Mouse (Mus musculus): ENCODE data around the gene Ip6k3. TPM values are rescaled to one million over a fixed set of nuclear protein-coding genes. Genes with fewer than 3 reads are reported as not detected.

The Ip6k3 gene
- polyA plus RNA-seq, 1 experiment from 2014 or later, result 0.49 TPM

GRCm38 (mm10) chr17:27187059-27187458, 19.5 kb upstream of the Ip6k3 start:
- no peak overlapping the region for H3K27ac ChIP-seq (ENCODE audit: low read length)
- H3K36me3 ChIP-seq (ENCODE audit: control insufficient read depth, insufficient read depth), result peaks cover 16% of the 10 kb centered on the region; the same call in 1 of the 2 replicates
- H3K4me3 ChIP-seq (ENCODE audit: low read length), result no peak overlapping the region
- H3K27me3 ChIP-seq (ENCODE audit: control insufficient read depth, insufficient read depth, low read length), result peaks cover 5% of the 10 kb centered on the region; the same call in 1 of the 2 replicates
- no peak overlapping the region for H3K4me2 ChIP-seq (ENCODE audit: low read depth, low read length)
- WGBS, result 59% methylated on average over 5 of the region's 5 CpGs
- no peak overlapping the region for H3K9ac ChIP-seq (ENCODE audit: low read length)
- H3K4me1 ChIP-seq (ENCODE audit: control insufficient read depth, insufficient read depth, low read length), result no peaks in the 10 kb centered on the region
- no peaks in the 10 kb centered on the region for H3K9me3 ChIP-seq (replicated peaks; ENCODE audit: control insufficient read depth, low read length)
- no peak for ATAC-seq (replicated peaks; ENCODE audit: extremely low read depth, insufficient read depth, low FRiP score)

- H3K9me3 ChIP-seq (replicated peaks; ENCODE audit: control insufficient read depth, low read length), result no peaks in the 10 kb centered on the region
- H3K36me3 ChIP-seq (ENCODE audit: control insufficient read depth, insufficient read depth), result peaks cover 8% of the 10 kb centered on the region; the same call in 1 of the 2 replicates
- H3K27me3 ChIP-seq (ENCODE audit: control insufficient read depth, insufficient read depth, low read length), result peaks cover 5% of the 10 kb centered on the region; the same call in 1 of the 2 replicates
- H3K4me2 ChIP-seq (ENCODE audit: low read depth, low read length), result no peak overlapping the region
- H3K4me3 ChIP-seq (ENCODE audit: low read length), result no peak overlapping the region
- ATAC-seq (replicated peaks; ENCODE audit: extremely low read depth, insufficient read depth, low FRiP score), result no peak
- H3K9ac ChIP-seq (ENCODE audit: low read length), result no peak overlapping the region
- H3K4me1 ChIP-seq (ENCODE audit: control insufficient read depth, insufficient read depth, low read length), result no peaks in the 10 kb centered on the region
- 77% methylated on average over 3 of the region's 3 CpGs for WGBS
- no peak overlapping the region for H3K27ac ChIP-seq (ENCODE audit: low read length)
Observed at GRCm38 (mm10) chr17:27186068-27186467, 18.5 kb upstream of the Ip6k3 start.

GRCm38 (mm10) chr17:27183667-27184292, 16.2 kb upstream of the Ip6k3 start:
- Histone ChIP-seq H3K9ac (ENCODE audit: low read length) (no peak overlapping the region), H3K9me3 (replicated peaks; ENCODE audit: control insufficient read depth, low read length) (no peaks in the 10 kb centered on the region), H3K27ac (ENCODE audit: low read length) (no peak overlapping the region), H3K4me2 (ENCODE audit: low read depth, low read length) (no peak overlapping the region), H3K36me3 (ENCODE audit: control insufficient read depth, insufficient read depth) (no peaks in the 10 kb centered on the region), H3K4me3 (ENCODE audit: low read length) (no peak overlapping the region), H3K27me3 (ENCODE audit: control insufficient read depth, insufficient read depth, low read length) (peaks cover 5% of the 10 kb centered on the region; the same call in 1 of the 2 replicates), H3K4me1 (ENCODE audit: control insufficient read depth, insufficient read depth, low read length) (no peaks in the 10 kb centered on the region)
- no peak for ATAC-seq (replicated peaks; ENCODE audit: extremely low read depth, insufficient read depth, low FRiP score)
- WGBS, result 83% methylated on average over 12 of the region's 12 CpGs

- H3K27ac ChIP-seq (ENCODE audit: low read length), result no peak overlapping the region
- ATAC-seq (replicated peaks; ENCODE audit: extremely low read depth, insufficient read depth, low FRiP score), result no peak
- no peaks in the 10 kb centered on the region for H3K36me3 ChIP-seq (ENCODE audit: control insufficient read depth, insufficient read depth)
- no peak overlapping the region for H3K9ac ChIP-seq (ENCODE audit: low read length)
- H3K4me3 ChIP-seq (ENCODE audit: low read length), result no peak overlapping the region
- WGBS, result 71% methylated on average over 5 of the region's 5 CpGs
- H3K27me3 ChIP-seq (ENCODE audit: control insufficient read depth, insufficient read depth, low read length), result peaks cover 5% of the 10 kb centered on the region; the same call in 1 of the 2 replicates
- H3K4me1 ChIP-seq (ENCODE audit: control insufficient read depth, insufficient read depth, low read length), result no peaks in the 10 kb centered on the region
- no peak overlapping the region for H3K4me2 ChIP-seq (ENCODE audit: low read depth, low read length)
- H3K9me3 ChIP-seq (replicated peaks; ENCODE audit: control insufficient read depth, low read length), result no peaks in the 10 kb centered on the region; the same call in 1 of the 2 replicates
Observed at GRCm38 (mm10) chr17:27182401-27182800, 14.8 kb upstream of the Ip6k3 start.

GRCm38 (mm10) chr17:27181666-27182065, 14.1 kb upstream of the Ip6k3 start:
- Histone ChIP-seq H3K9ac (ENCODE audit: low read length) (no peak overlapping the region), H3K36me3 (ENCODE audit: control insufficient read depth, insufficient read depth) (no peaks in the 10 kb centered on the region), H3K27ac (ENCODE audit: low read length) (no peak overlapping the region), H3K4me1 (ENCODE audit: control insufficient read depth, insufficient read depth, low read length) (no peaks in the 10 kb centered on the region), H3K4me3 (ENCODE audit: low read length) (no peak overlapping the region), H3K4me2 (ENCODE audit: low read depth, low read length) (no peak overlapping the region), H3K27me3 (ENCODE audit: control insufficient read depth, insufficient read depth, low read length) (peaks cover 5% of the 10 kb centered on the region; the same call in 1 of the 2 replicates), H3K9me3 (replicated peaks; ENCODE audit: control insufficient read depth, low read length) (no peaks in the 10 kb centered on the region; the same call in 1 of the 2 replicates)
- WGBS, result 16% methylated on average over 3 of the region's 3 CpGs
- peak; percentile 60 for ATAC-seq (replicated peaks; ENCODE audit: extremely low read depth, insufficient read depth, low FRiP score)

- no peaks in the 10 kb centered on the region for H3K4me1 ChIP-seq (ENCODE audit: control insufficient read depth, insufficient read depth, low read length)
- ATAC-seq (replicated peaks; ENCODE audit: extremely low read depth, insufficient read depth, low FRiP score), result no peak
- H3K9ac ChIP-seq (ENCODE audit: low read length), result no peak overlapping the region
- H3K27ac ChIP-seq (ENCODE audit: low read length), result no peak overlapping the region
- H3K9me3 ChIP-seq (replicated peaks; ENCODE audit: control insufficient read depth, low read length), result no peaks in the 10 kb centered on the region; the same call in 1 of the 2 replicates
- no peaks in the 10 kb centered on the region for H3K36me3 ChIP-seq (ENCODE audit: control insufficient read depth, insufficient read depth)
- no peak overlapping the region for H3K4me2 ChIP-seq (ENCODE audit: low read depth, low read length)
- 57% methylated on average over 12 of the region's 12 CpGs for WGBS
- H3K4me3 ChIP-seq (ENCODE audit: low read length), result no peak overlapping the region
- no peaks in the 10 kb centered on the region for H3K27me3 ChIP-seq (ENCODE audit: control insufficient read depth, insufficient read depth, low read length)
Observed at GRCm38 (mm10) chr17:27179681-27180280, 12.2 kb upstream of the Ip6k3 start.

GRCm38 (mm10) chr17:27178427-27179177, 11.0 kb upstream of the Ip6k3 start:
- no peak for ATAC-seq (replicated peaks; ENCODE audit: extremely low read depth, insufficient read depth, low FRiP score)
- no peaks in the 10 kb centered on the region; the same call in 1 of the 2 replicates for H3K9me3 ChIP-seq (replicated peaks; ENCODE audit: control insufficient read depth, low read length)
- no peak overlapping the region for H3K4me3 ChIP-seq (ENCODE audit: low read length)
- H3K36me3 ChIP-seq (ENCODE audit: control insufficient read depth, insufficient read depth), result no peaks in the 10 kb centered on the region
- 86% methylated on average over 17 of the region's 17 CpGs for WGBS
- no peaks in the 10 kb centered on the region for H3K27me3 ChIP-seq (ENCODE audit: control insufficient read depth, insufficient read depth, low read length)
- H3K9ac ChIP-seq (ENCODE audit: low read length), result no peak overlapping the region
- H3K4me2 ChIP-seq (ENCODE audit: low read depth, low read length), result no peak overlapping the region
- no peak overlapping the region for H3K27ac ChIP-seq (ENCODE audit: low read length)
- no peaks in the 10 kb centered on the region for H3K4me1 ChIP-seq (ENCODE audit: control insufficient read depth, insufficient read depth, low read length)

GRCm38 (mm10) chr17:27178019-27178418, 10.4 kb upstream of the Ip6k3 start:
- Histone ChIP-seq H3K9ac (ENCODE audit: low read length) (no peak overlapping the region), H3K27ac (ENCODE audit: low read length) (no peak overlapping the region), H3K27me3 (ENCODE audit: control insufficient read depth, insufficient read depth, low read length) (no peaks in the 10 kb centered on the region), H3K9me3 (replicated peaks; ENCODE audit: control insufficient read depth, low read length) (no peaks in the 10 kb centered on the region; the same call in 1 of the 2 replicates), H3K36me3 (ENCODE audit: control insufficient read depth, insufficient read depth) (no peaks in the 10 kb centered on the region), H3K4me1 (ENCODE audit: control insufficient read depth, insufficient read depth, low read length) (no peaks in the 10 kb centered on the region), H3K4me3 (ENCODE audit: low read length) (no peak overlapping the region), H3K4me2 (ENCODE audit: low read depth, low read length) (no peak overlapping the region)
- ATAC-seq (replicated peaks; ENCODE audit: extremely low read depth, insufficient read depth, low FRiP score), result no peak
- WGBS, result 81% methylated on average over 9 of the region's 9 CpGs

GRCm38 (mm10) chr17:27176754-27177153, 9.2 kb upstream of the Ip6k3 start:
- no peaks in the 10 kb centered on the region for H3K4me1 ChIP-seq (ENCODE audit: control insufficient read depth, insufficient read depth, low read length)
- no peak overlapping the region for H3K4me3 ChIP-seq (ENCODE audit: low read length)
- H3K9ac ChIP-seq (ENCODE audit: low read length), result no peak overlapping the region
- no peaks in the 10 kb centered on the region for H3K27me3 ChIP-seq (ENCODE audit: control insufficient read depth, insufficient read depth, low read length)
- ATAC-seq (replicated peaks; ENCODE audit: extremely low read depth, insufficient read depth, low FRiP score), result no peak
- no peaks in the 10 kb centered on the region for H3K36me3 ChIP-seq (ENCODE audit: control insufficient read depth, insufficient read depth)
- no peak overlapping the region for H3K4me2 ChIP-seq (ENCODE audit: low read depth, low read length)
- 85% methylated on average over 4 of the region's 4 CpGs for WGBS
- no peak overlapping the region for H3K27ac ChIP-seq (ENCODE audit: low read length)
- no peaks in the 10 kb centered on the region; the same call in 1 of the 2 replicates for H3K9me3 ChIP-seq (replicated peaks; ENCODE audit: control insufficient read depth, low read length)
